Mouse (Mus musculus) lung, embryonic 15.5 days (tissue): ENCODE data around the gene Resp18. TPM values are rescaled to one million over a fixed set of nuclear protein-coding genes. Genes with fewer than 3 reads are reported as not detected.

Experiments used
- ATAC-seq: fragments of 200-750 bp; cut with Nextera tagmentation; 2 replicates; pipeline ENCODE4 v1.8.0; 2017; ENCODE audit warnings: moderate number of reproducible peaks, borderline replicate concordance; ENCODE audit not compliant: low FRiP score, low TSS enrichment; ENCODE audit errors: extremely low read depth
- H3K27ac ChIP-seq: fragments of 300-500 bp; sonication (generic); 2 replicates; pipeline ENCODE4 v1.5.1; 2015; ENCODE audit warnings: moderate library complexity, mild to moderate bottlenecking, inconsistent platforms
- H3K27me3 ChIP-seq: fragments of 300-500 bp; sonication (generic); 2 replicates; pipeline ENCODE4 v1.6.1; 2015; ENCODE audit warnings: inconsistent platforms
- H3K36me3 ChIP-seq: fragments of 300-500 bp; sonication (generic); 2 replicates; pipeline ENCODE4 v1.6.1; 2015; ENCODE audit warnings: inconsistent platforms
- H3K4me1 ChIP-seq: fragments of 300-500 bp; sonication (generic); 2 replicates; pipeline ENCODE4 v1.6.1; 2015; ENCODE audit warnings: inconsistent platforms
- H3K4me2 ChIP-seq: fragments of 300-500 bp; sonication (generic); 2 replicates; pipeline ENCODE4 v1.6.1; 2015; ENCODE audit warnings: inconsistent platforms, mild to moderate bottlenecking, moderate library complexity
- H3K4me3 ChIP-seq: fragments of 300-500 bp; sonication (generic); 2 replicates; pipeline ENCODE4 v1.5.1; 2015; ENCODE audit warnings: mild to moderate bottlenecking, inconsistent platforms
- H3K9ac ChIP-seq: fragments of 300-500 bp; sonication (generic); 2 replicates; pipeline ENCODE4 v1.6.1; 2015; ENCODE audit warnings: inconsistent platforms
- H3K9me3 ChIP-seq: fragments of 300-500 bp; sonication (generic); 2 replicates; pipeline ENCODE4 v1.6.1; 2016; ENCODE audit warnings: inconsistent platforms
- WGBS: fragments of 180-500 bp; shearing (Covaris S2); methylation state at CpG from one replicate; pipeline ENCODE4 v1.1.7; 2015; 5-methylcytosine and 5-hydroxymethylcytosine counted together
- polyA plus RNA-seq: library from polyadenylated mRNA; unstranded; fragments of >200 nt; fragmentation: Nextera tagmentation; extraction: Ambion mirVana; gene quantifications from 2 replicates; pipeline ENCODE4 v1.2.1, GENCODE M21; 2015

Gene Resp18
- polyA plus RNA-seq = 0.91 and 1.4 TPM in 2 replicates

GRCm38 (mm10) chr1:75278228-75278627 is at the start of gene Resp18:
TSS of gene Resp18 (minus strand) at chr1:75278415.
- no peak within 1 kb of the TSS for H3K4me2 ChIP-seq
- no peaks in the 10 kb centered on the region for H3K4me1 ChIP-seq
- no peak for ATAC-seq
- 6% methylated on average over 13 of the region's 13 CpGs for WGBS
- H3K4me3 ChIP-seq = no peak within 1 kb of the TSS
- no peaks in the 10 kb centered on the region for H3K36me3 ChIP-seq
- H3K27me3 ChIP-seq = peaks cover 21% of the 10 kb centered on the region; the same call in 1 of the 2 replicates
- H3K9ac ChIP-seq = no peak within 1 kb of the TSS
- H3K9me3 ChIP-seq = no peaks in the 10 kb centered on the region
- no peak within 1 kb of the TSS for H3K27ac ChIP-seq

GRCm38 (mm10) chr1:75327461-75327860 is 49.2 kb upstream of the Resp18 start:
- no peak overlapping the region for H3K9ac ChIP-seq
- H3K4me1 ChIP-seq = no peaks in the 10 kb centered on the region
- H3K4me2 ChIP-seq = no peak overlapping the region
- no peak overlapping the region for H3K27ac ChIP-seq
- no peak for ATAC-seq
- H3K9me3 ChIP-seq = no peaks in the 10 kb centered on the region
- no peaks in the 10 kb centered on the region for H3K27me3 ChIP-seq
- H3K4me3 ChIP-seq = no peak overlapping the region
- no peaks in the 10 kb centered on the region for H3K36me3 ChIP-seq

GRCm38 (mm10) chr1:75319166-75319565 is 41.0 kb upstream of the Resp18 start:
- Histone ChIP-seq H3K9me3 (no peaks in the 10 kb centered on the region), H3K36me3 (peaks cover 8% of the 10 kb centered on the region), H3K27ac (no peak overlapping the region), H3K4me1 (peaks cover 8% of the 10 kb centered on the region), H3K4me2 (no peak overlapping the region), H3K9ac (no peak overlapping the region), H3K4me3 (no peak overlapping the region), H3K27me3 (no peaks in the 10 kb centered on the region)
- WGBS = 70% methylated on average over 10 of the region's 10 CpGs
- ATAC-seq = no peak

GRCm38 (mm10) chr1:75318736-75319135 is 40.5 kb upstream of the Resp18 start:
- Histone ChIP-seq H3K27ac (no peak overlapping the region), H3K4me2 (no peak overlapping the region), H3K9ac (no peak overlapping the region), H3K27me3 (no peaks in the 10 kb centered on the region), H3K9me3 (no peaks in the 10 kb centered on the region), H3K36me3 (peaks cover 13% of the 10 kb centered on the region), H3K4me1 (peaks cover 8% of the 10 kb centered on the region), H3K4me3 (no peak overlapping the region)
- 80% methylated on average over 4 of the region's 4 CpGs for WGBS
- no peak for ATAC-seq

- Histone ChIP-seq H3K4me1 (peaks cover 8% of the 10 kb centered on the region), H3K27ac (peak overlapping the region; percentile 43; the same call in 1 of the 2 replicates), H3K9me3 (no peaks in the 10 kb centered on the region), H3K9ac (peak overlapping the region; percentile 27), H3K27me3 (no peaks in the 10 kb centered on the region), H3K36me3 (peaks cover 16% of the 10 kb centered on the region), H3K4me2 (peak overlapping the region; percentile 45), H3K4me3 (peak overlapping the region; percentile 9; the same call in 1 of the 2 replicates)
- WGBS = 63% methylated on average over 3 of the region's 3 CpGs
- ATAC-seq = no peak
Measured at GRCm38 (mm10) chr1:75318301-75318700, 40.1 kb upstream of the Resp18 start.

- Histone ChIP-seq H3K27ac (peak within 1 kb of the TSS; percentile 97), H3K27me3 (no peaks in the 10 kb centered on the region), H3K4me2 (peak within 1 kb of the TSS; percentile 83), H3K9me3 (no peaks in the 10 kb centered on the region), H3K9ac (peak within 1 kb of the TSS; percentile 64), H3K4me3 (peak within 1 kb of the TSS; percentile 76), H3K36me3 (peaks cover 24% of the 10 kb centered on the region), H3K4me1 (peaks cover 8% of the 10 kb centered on the region)
- peak; percentile 98 for ATAC-seq
- WGBS = under 1% methylated on average over 89 of the region's 92 CpGs
Measured at GRCm38 (mm10) chr1:75317241-75318201, 39.3 kb upstream of the Resp18 start, which contains the start of gene Dnpep. TSS of gene Dnpep (minus strand) at chr1:75317990.

GRCm38 (mm10) chr1:75316861-75317240 is 38.6 kb upstream of the Resp18 start:
- Histone ChIP-seq H3K36me3 (peaks cover 30% of the 10 kb centered on the region), H3K9ac (peak overlapping the region; percentile 64), H3K4me3 (peak overlapping the region; percentile 76), H3K4me1 (peaks cover 8% of the 10 kb centered on the region), H3K4me2 (peak overlapping the region; percentile 83), H3K27ac (peak overlapping the region; percentile 97), H3K9me3 (no peaks in the 10 kb centered on the region), H3K27me3 (no peaks in the 10 kb centered on the region)
- under 1% methylated on average over 20 of the region's 20 CpGs for WGBS
- ATAC-seq = peak; percentile 36

GRCm38 (mm10) chr1:75315456-75316365 is 37.5 kb upstream of the Resp18 start:
- Histone ChIP-seq H3K27ac (no peak overlapping the region), H3K9ac (peak overlapping the region; percentile 64), H3K4me1 (peaks cover 8% of the 10 kb centered on the region), H3K27me3 (no peaks in the 10 kb centered on the region), H3K9me3 (no peaks in the 10 kb centered on the region), H3K4me3 (peak overlapping the region; percentile 76), H3K36me3 (peaks cover 41% of the 10 kb centered on the region), H3K4me2 (peak overlapping the region; percentile 83)
- ATAC-seq = no peak
- WGBS = 77% methylated on average over 29 of the region's 29 CpGs

- 86% methylated on average over 6 of the region's 6 CpGs for WGBS
- H3K27ac ChIP-seq = no peak overlapping the region
- H3K36me3 ChIP-seq = peaks cover 48% of the 10 kb centered on the region
- H3K4me2 ChIP-seq = no peak overlapping the region
- H3K4me3 ChIP-seq = no peak overlapping the region
- no peak for ATAC-seq
- no peaks in the 10 kb centered on the region for H3K9me3 ChIP-seq
- H3K4me1 ChIP-seq = peaks cover 8% of the 10 kb centered on the region
- H3K27me3 ChIP-seq = no peaks in the 10 kb centered on the region
- H3K9ac ChIP-seq = no peak overlapping the region
Measured at GRCm38 (mm10) chr1:75315011-75315410, 36.8 kb upstream of the Resp18 start.

- Histone ChIP-seq H3K4me1 (peaks cover 8% of the 10 kb centered on the region), H3K4me2 (no peak overlapping the region), H3K36me3 (peaks cover 71% of the 10 kb centered on the region), H3K9ac (no peak overlapping the region), H3K27me3 (no peaks in the 10 kb centered on the region), H3K27ac (no peak overlapping the region), H3K4me3 (no peak overlapping the region), H3K9me3 (no peaks in the 10 kb centered on the region)
- ATAC-seq = no peak
- 93% methylated on average over 6 of the region's 6 CpGs for WGBS
Measured at GRCm38 (mm10) chr1:75311694-75312093, 33.5 kb upstream of the Resp18 start.

GRCm38 (mm10) chr1:75304662-75305061 is 26.4 kb upstream of the Resp18 start:
- H3K4me1 ChIP-seq = no peaks in the 10 kb centered on the region
- H3K9me3 ChIP-seq = no peaks in the 10 kb centered on the region
- H3K4me3 ChIP-seq = no peak overlapping the region
- peaks cover 21% of the 10 kb centered on the region for H3K36me3 ChIP-seq
- no peaks in the 10 kb centered on the region for H3K27me3 ChIP-seq
- no peak for ATAC-seq
- no peak overlapping the region for H3K9ac ChIP-seq
- no peak overlapping the region for H3K27ac ChIP-seq
- 69% methylated on average over 2 of the region's 2 CpGs for WGBS
- H3K4me2 ChIP-seq = no peak overlapping the region
